Mouse (Mus musculus) limb, embryonic 10.5 days (tissue): ENCODE data around the gene 2210017I01Rik. TPM values are rescaled to one million over a fixed set of nuclear protein-coding genes. Genes with fewer than 3 reads are reported as not detected.

ENCODE experiments used
- DNase-seq: peaks from one replicate; pipeline ENCODE4 v3.0.0-alpha.2; 2017; ENCODE audit warnings: low spot score
- H3K27ac ChIP-seq: fragments of 300-500 bp; sonication (generic); 2 replicates; pipeline ENCODE4 v1.5.1; 2016; ENCODE audit warnings: mild to moderate bottlenecking
- H3K27me3 ChIP-seq: fragments of 300-500 bp; sonication (generic); 2 replicates; pipeline ENCODE4 v1.6.1; 2016; ENCODE audit warnings: low read depth, mild to moderate bottlenecking; ENCODE audit not compliant: poor library complexity, severe bottlenecking
- H3K36me3 ChIP-seq: fragments of 300-500 bp; sonication (generic); 2 replicates; pipeline ENCODE4 v1.6.1; 2016; ENCODE audit warnings: mild to moderate bottlenecking, moderate library complexity
- H3K4me1 ChIP-seq: fragments of 300-500 bp; sonication (generic); 2 replicates; pipeline ENCODE4 v1.6.1; 2016
- H3K4me3 ChIP-seq: fragments of 300-500 bp; sonication (generic); 2 replicates; pipeline ENCODE4 v1.5.1; 2016; ENCODE audit warnings: mild to moderate bottlenecking, moderate library complexity
- H3K9me3 ChIP-seq: fragments of 300-500 bp; sonication (generic); replicated peaks from 2 replicates; pipeline ENCODE4 v1.6.1; 2016; ENCODE audit warnings: mild to moderate bottlenecking
- WGBS: fragments of 180-500 bp; shearing (Covaris S2); methylation state at CpG from one replicate; pipeline ENCODE4 v1.1.7; 2016; 5-methylcytosine and 5-hydroxymethylcytosine counted together
- polyA plus RNA-seq: library from polyadenylated mRNA; unstranded; fragments of >200 nt; fragmentation: Nextera tagmentation; extraction: Ambion mirVana; gene quantifications from 2 replicates; pipeline ENCODE4 v1.2.1, GENCODE M21; 2016

Gene 2210017I01Rik
- polyA plus RNA-seq, 1 experiment from 2014 or later, result not detected

GRCm38 (mm10) chr3:92587190-92587589, 20.1 kb downstream of the 2210017I01Rik start:
- no peaks in the 10 kb centered on the region for H3K27me3 ChIP-seq
- H3K27ac ChIP-seq, result no peak overlapping the region
- DNase-seq, result no peak
- no peaks in the 10 kb centered on the region for H3K4me1 ChIP-seq
- H3K4me3 ChIP-seq, result no peak overlapping the region
- H3K9me3 ChIP-seq, result no peaks in the 10 kb centered on the region
- no peaks in the 10 kb centered on the region for H3K36me3 ChIP-seq
- 98% methylated on average over 3 of the region's 3 CpGs for WGBS

- Histone ChIP-seq H3K4me1 (no peaks in the 10 kb centered on the region), H3K27ac (no peak overlapping the region), H3K36me3 (no peaks in the 10 kb centered on the region), H3K27me3 (no peaks in the 10 kb centered on the region), H3K9me3 (no peaks in the 10 kb centered on the region), H3K4me3 (no peak overlapping the region)
- DNase-seq, result no peak
- 83% methylated on average over 1 of the region's 1 CpGs for WGBS
These were observed 22.2 kb downstream of the 2210017I01Rik start for GRCm38 (mm10) chr3:92585055-92585454.

GRCm38 (mm10) chr3:92583164-92583826, 24.0 kb downstream of the 2210017I01Rik start:
- no peak for DNase-seq
- WGBS, result 82% methylated on average over 3 of the region's 3 CpGs
- no peaks in the 10 kb centered on the region for H3K4me1 ChIP-seq
- H3K9me3 ChIP-seq, result no peaks in the 10 kb centered on the region
- H3K36me3 ChIP-seq, result no peaks in the 10 kb centered on the region
- H3K27me3 ChIP-seq, result no peaks in the 10 kb centered on the region
- no peak overlapping the region for H3K4me3 ChIP-seq
- H3K27ac ChIP-seq, result no peak overlapping the region

- 82% methylated on average over 1 of the region's 1 CpGs for WGBS
- no peak for DNase-seq
These were observed 27.8 kb downstream of the 2210017I01Rik start for GRCm38 (mm10) chr3:92579508-92579907.

GRCm38 (mm10) chr3:92578652-92579413, 28.5 kb downstream of the 2210017I01Rik start:
- no peak overlapping the region for H3K4me3 ChIP-seq
- no peaks in the 10 kb centered on the region for H3K9me3 ChIP-seq
- H3K27me3 ChIP-seq, result no peaks in the 10 kb centered on the region
- H3K36me3 ChIP-seq, result no peaks in the 10 kb centered on the region
- H3K4me1 ChIP-seq, result no peaks in the 10 kb centered on the region
- DNase-seq, result no peak
- 73% methylated on average over 4 of the region's 4 CpGs for WGBS
- H3K27ac ChIP-seq, result no peak overlapping the region

More at GRCm38 (mm10) chr3:92579508-92579907, 27.8 kb downstream of the 2210017I01Rik start:
- H3K36me3 ChIP-seq, result no peaks in the 10 kb centered on the region
- H3K27ac ChIP-seq, result no peak overlapping the region
- H3K9me3 ChIP-seq, result no peaks in the 10 kb centered on the region
- no peak overlapping the region for H3K4me3 ChIP-seq
- H3K27me3 ChIP-seq, result no peaks in the 10 kb centered on the region
- no peaks in the 10 kb centered on the region for H3K4me1 ChIP-seq

GRCm38 (mm10) chr3:92573449-92574041, 33.7 kb downstream of the 2210017I01Rik start, which contains the start of gene Ivl:
Ivl (minus strand) TSS chr3:92573735.
- H3K4me1 ChIP-seq, result peaks cover 6% of the 10 kb centered on the region; the same call in 1 of the 2 replicates
- H3K4me3 ChIP-seq, result no peak within 1 kb of the TSS
- H3K9me3 ChIP-seq, result no peaks in the 10 kb centered on the region
- no peaks in the 10 kb centered on the region for H3K27me3 ChIP-seq
- H3K27ac ChIP-seq, result no peak within 1 kb of the TSS
- no peaks in the 10 kb centered on the region for H3K36me3 ChIP-seq
- WGBS, result 90% methylated on average over 1 of the region's 1 CpGs
- DNase-seq, result no peak

DNA sequence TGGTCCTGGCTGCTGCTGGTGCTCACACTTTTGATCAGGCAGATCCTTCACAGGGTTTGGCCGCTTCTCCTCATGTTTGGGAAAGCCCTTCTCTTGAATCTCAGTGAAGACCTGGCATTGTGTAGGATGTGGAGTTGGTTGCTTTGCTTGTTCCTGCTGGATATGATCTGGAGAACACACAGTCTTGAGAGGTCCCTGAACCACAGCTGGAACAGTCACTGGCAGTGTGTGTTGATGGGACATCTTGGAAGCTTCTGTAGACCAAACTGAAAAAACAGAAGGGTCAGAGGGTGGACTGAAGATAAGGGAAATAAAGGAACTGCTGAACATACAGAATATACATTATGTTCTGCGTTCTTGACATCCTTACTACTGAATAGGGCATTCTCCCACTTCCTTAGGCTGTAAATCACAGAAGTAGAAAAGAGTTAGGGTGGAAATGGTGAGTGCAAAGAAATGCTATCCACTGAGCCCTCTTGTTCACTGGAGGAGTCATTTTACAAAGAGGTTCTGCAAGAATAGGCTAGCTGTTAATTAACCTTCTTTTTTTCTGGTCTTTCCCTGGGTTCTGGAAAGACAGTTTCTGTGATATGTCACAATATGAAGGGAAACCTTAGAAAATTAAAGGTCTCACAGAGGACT, 34.7 kb downstream of the 2210017I01Rik start:
- no peak for DNase-seq
- Histone ChIP-seq H3K27ac (no peak overlapping the region), H3K27me3 (no peaks in the 10 kb centered on the region), H3K9me3 (no peaks in the 10 kb centered on the region), H3K36me3 (no peaks in the 10 kb centered on the region), H3K4me3 (no peak overlapping the region), H3K4me1 (peaks cover 6% of the 10 kb centered on the region; the same call in 1 of the 2 replicates)
- 61% methylated on average over 2 of the region's 2 CpGs for WGBS

GRCm38 (mm10) chr3:92568752-92569151, 38.5 kb downstream of the 2210017I01Rik start:
- Histone ChIP-seq H3K27me3 (no peaks in the 10 kb centered on the region), H3K27ac (no peak overlapping the region), H3K4me1 (peaks cover 6% of the 10 kb centered on the region; the same call in 1 of the 2 replicates), H3K4me3 (no peak overlapping the region), H3K9me3 (no peaks in the 10 kb centered on the region), H3K36me3 (no peaks in the 10 kb centered on the region)
- no peak for DNase-seq
- 89% methylated on average over 2 of the region's 2 CpGs for WGBS

DNA sequence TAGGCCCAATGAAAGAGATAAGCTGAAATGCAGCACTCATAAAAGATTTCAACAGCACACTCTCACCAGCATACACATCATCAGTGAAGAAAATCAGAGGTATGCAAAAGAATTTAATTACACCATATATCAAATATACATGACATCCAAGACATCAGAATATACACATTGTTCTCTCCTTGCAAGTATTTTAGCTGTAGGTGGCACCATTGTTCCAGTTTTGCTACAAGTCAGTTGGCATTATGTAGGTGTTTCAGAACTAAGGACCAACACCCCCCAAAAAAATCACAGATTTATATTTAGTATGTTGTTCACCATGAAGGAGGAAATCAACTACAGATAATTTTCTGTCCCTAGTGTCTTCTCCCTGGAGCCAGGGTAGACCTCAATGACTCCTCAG, 41.9 kb downstream of the 2210017I01Rik start:
- no peaks in the 10 kb centered on the region for H3K27me3 ChIP-seq
- no peaks in the 10 kb centered on the region for H3K4me1 ChIP-seq
- no peaks in the 10 kb centered on the region for H3K36me3 ChIP-seq
- DNase-seq, result no peak
- no peak overlapping the region for H3K27ac ChIP-seq
- no peaks in the 10 kb centered on the region for H3K9me3 ChIP-seq
- no peak overlapping the region for H3K4me3 ChIP-seq

Other genes starting within 250 kb of the 2210017I01Rik start
- gene Sprr2f, start 242.3 kb downstream of the 2210017I01Rik start, polyA plus RNA-seq, result not detected in 2 replicates
- not detected in 2 replicates for gene Sprr2h, start 221.8 kb downstream of the 2210017I01Rik start, polyA plus RNA-seq
- gene Sprr2i, start 199.5 kb downstream of the 2210017I01Rik start, polyA plus RNA-seq, result not detected in 2 replicates
- gene Sprr2j-ps, start 189.4 kb downstream of the 2210017I01Rik start, polyA plus RNA-seq, result not detected in 2 replicates
- 7.4 and 9.1 TPM in 2 replicates for gene Gm9774, start 178.1 kb downstream of the 2210017I01Rik start, polyA plus RNA-seq
- gene Sprr2k, start 174.9 kb downstream of the 2210017I01Rik start, polyA plus RNA-seq, result not detected in 2 replicates
- not detected in 2 replicates for gene Sprr1b, start 168.7 kb downstream of the 2210017I01Rik start, polyA plus RNA-seq
- not detected in 2 replicates for gene Sprr3, start 148.8 kb downstream of the 2210017I01Rik start, polyA plus RNA-seq
- not detected in 2 replicates for gene Sprr1a, start 121.6 kb downstream of the 2210017I01Rik start, polyA plus RNA-seq
- gene Sprr4, start 107.0 kb downstream of the 2210017I01Rik start, polyA plus RNA-seq, result not detected in 2 replicates
- not detected in 2 replicates for gene 2310046K23Rik, start 73.0 kb downstream of the 2210017I01Rik start, polyA plus RNA-seq
- gene Ivl, start 33.8 kb downstream of the 2210017I01Rik start, polyA plus RNA-seq, result not detected in 2 replicates
- gene Smcp, start 18.5 kb downstream of the 2210017I01Rik start, polyA plus RNA-seq, result not detected in 2 replicates
- not detected in 2 replicates for gene Lce6a, start 14.2 kb upstream of the 2210017I01Rik start, polyA plus RNA-seq
- gene Lce1a1, start 40.8 kb upstream of the 2210017I01Rik start, polyA plus RNA-seq, result not detected in 2 replicates
- not detected in 2 replicates for gene Lce1b, start 49.4 kb upstream of the 2210017I01Rik start, polyA plus RNA-seq
- gene Lce1a2, start 62.8 kb upstream of the 2210017I01Rik start, polyA plus RNA-seq, result not detected in 2 replicates
- gene Lce1c, start 71.8 kb upstream of the 2210017I01Rik start, polyA plus RNA-seq, result not detected in 2 replicates
- not detected in 2 replicates for gene Lce1d, start 79.7 kb upstream of the 2210017I01Rik start, polyA plus RNA-seq
- not detected in 2 replicates for gene Lce1e, start 101.6 kb upstream of the 2210017I01Rik start, polyA plus RNA-seq
- not detected in 2 replicates for gene Lce1f, start 112.9 kb upstream of the 2210017I01Rik start, polyA plus RNA-seq
- not detected in 2 replicates for gene Gm38119, start 131.6 kb upstream of the 2210017I01Rik start, polyA plus RNA-seq
- not detected in 2 replicates for gene Lce1g, start 144.8 kb upstream of the 2210017I01Rik start, polyA plus RNA-seq
- not detected in 2 replicates for gene Lce1h, start 157.6 kb upstream of the 2210017I01Rik start, polyA plus RNA-seq
- not detected in 2 replicates for gene Lce1i, start 171.4 kb upstream of the 2210017I01Rik start, polyA plus RNA-seq
- gene Lce1j, start 183.0 kb upstream of the 2210017I01Rik start, polyA plus RNA-seq, result not detected in 2 replicates
- gene Lce1k, start 200.4 kb upstream of the 2210017I01Rik start, polyA plus RNA-seq, result not detected in 2 replicates
- not detected in 2 replicates for gene Kprp, start 219.8 kb upstream of the 2210017I01Rik start, polyA plus RNA-seq
- gene Lce1l, start 243.8 kb upstream of the 2210017I01Rik start, polyA plus RNA-seq, result not detected in 2 replicates